Mouse (Mus musculus) intestine, embryonic 16.5 days (tissue): ENCODE results near the gene Exd1. TPM values are rescaled to one million over a fixed set of nuclear protein-coding genes. Genes with fewer than 3 reads are reported as not detected.
"Not testable (repeated sequence)": the region's sequence is repeated elsewhere in the genome, so short reads cannot be mapped to it uniquely, and the experiment has no call there.

Experiments
- ATAC-seq: fragments of 200-750 bp; cut with Nextera tagmentation; 2 replicates; pipeline ENCODE4 v1.8.0; 2017; ENCODE audit warnings: moderate TSS enrichment, moderate library complexity
- H3K27ac ChIP-seq: fragments of 300-500 bp; sonication (generic); 2 replicates; pipeline ENCODE4 v1.5.1; 2014; ENCODE audit warnings: mild to moderate bottlenecking, low read length
- H3K27me3 ChIP-seq: fragments of 300-500 bp; sonication (generic); replicated peaks from 2 replicates; pipeline ENCODE4 v1.6.1; 2014; ENCODE audit warnings: low read length, control low read depth, mixed read lengths; ENCODE audit not compliant: control insufficient read depth, insufficient read depth
- H3K36me3 ChIP-seq: fragments of 300-500 bp; sonication (generic); 2 replicates; pipeline ENCODE4 v1.6.1; 2014; ENCODE audit warnings: low read length, control low read depth; ENCODE audit not compliant: control insufficient read depth, insufficient read depth
- H3K4me1 ChIP-seq: fragments of 300-500 bp; sonication (generic); 2 replicates; pipeline ENCODE4 v1.6.1; 2014; ENCODE audit warnings: low read length, control low read depth, mixed read lengths; ENCODE audit not compliant: control insufficient read depth, insufficient read depth
- H3K4me2 ChIP-seq: fragments of 300-500 bp; sonication (generic); 2 replicates; pipeline ENCODE4 v1.6.1; 2014; ENCODE audit warnings: low read depth, low read length, control low read depth
- H3K4me3 ChIP-seq: fragments of 300-500 bp; sonication (generic); 2 replicates; pipeline ENCODE4 v1.5.1; 2014; ENCODE audit warnings: mild to moderate bottlenecking, low read length
- H3K9ac ChIP-seq: fragments of 300-500 bp; sonication (generic); 2 replicates; pipeline ENCODE4 v1.6.1; 2014; ENCODE audit warnings: low read depth, low read length
- H3K9me3 ChIP-seq: fragments of 300-500 bp; sonication (generic); 2 replicates; pipeline ENCODE4 v1.6.1; 2016; ENCODE audit warnings: low read length, control low read depth; ENCODE audit not compliant: control insufficient read depth
- WGBS: fragments of 180-500 bp; shearing (Covaris S2); extraction: QIAGEN DNeasy Blood & Tissue Kit; methylation state at CpG from one replicate; pipeline ENCODE4 v1.1.7; 2014; 5-methylcytosine and 5-hydroxymethylcytosine counted together
- polyA plus RNA-seq: library from polyadenylated mRNA; unstranded; fragments of >200 nt; fragmentation: Nextera tagmentation; extraction: Ambion mirVana; gene quantifications from 2 replicates; pipeline ENCODE4 v1.2.1, GENCODE M21; 2015

The Exd1 gene
- polyA plus RNA-seq, 1 experiment from 2014 or later, result 0.39 TPM

DNA sequence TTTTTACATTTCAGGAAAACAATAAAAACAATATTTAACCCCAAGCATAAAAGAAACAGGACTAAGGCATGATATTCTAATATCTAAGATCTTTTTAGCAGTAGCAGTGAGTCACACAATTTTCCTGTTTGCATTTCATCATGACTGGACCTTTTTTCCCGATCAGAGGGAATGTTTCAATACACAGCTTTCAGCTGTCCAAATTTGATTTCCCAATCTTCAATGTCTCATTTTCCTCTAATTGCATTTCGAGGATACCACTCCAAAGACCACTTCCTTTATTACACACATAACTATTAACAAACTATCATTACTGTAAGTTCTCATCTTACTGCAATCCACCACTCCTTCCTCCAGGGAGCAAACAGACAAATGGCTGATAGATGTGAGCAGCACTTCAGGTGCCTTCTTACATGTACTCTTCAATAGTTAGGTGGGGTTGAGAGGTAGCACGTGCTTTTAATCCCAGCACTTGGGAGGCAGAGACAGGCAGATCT is 33.4 kb downstream of the Exd1 start:
- no peaks in the 10 kb centered on the region for H3K9me3 ChIP-seq
- no peak overlapping the region for H3K4me2 ChIP-seq
- H3K27ac ChIP-seq, result no peak overlapping the region
- WGBS, result 73% methylated on average over 3 of the region's 3 CpGs
- ATAC-seq, result no peak
- H3K4me3 ChIP-seq, result no peak overlapping the region
- H3K36me3 ChIP-seq, result no peaks in the 10 kb centered on the region
- H3K27me3 ChIP-seq, result no peaks in the 10 kb centered on the region
- H3K4me1 ChIP-seq, result no peaks in the 10 kb centered on the region
- H3K9ac ChIP-seq, result no peak overlapping the region

GRCm38 (mm10) chr2:119512292-119512691 is 35.1 kb downstream of the Exd1 start:
- no peaks in the 10 kb centered on the region for H3K27me3 ChIP-seq
- H3K27ac ChIP-seq, result no peak overlapping the region
- 92% methylated on average over 3 of the region's 3 CpGs for WGBS
- no peaks in the 10 kb centered on the region for H3K9me3 ChIP-seq
- H3K4me2 ChIP-seq, result no peak overlapping the region
- H3K4me1 ChIP-seq, result no peaks in the 10 kb centered on the region
- no peak overlapping the region for H3K9ac ChIP-seq
- no peak overlapping the region for H3K4me3 ChIP-seq
- no peaks in the 10 kb centered on the region for H3K36me3 ChIP-seq
- no peak for ATAC-seq

DNA sequence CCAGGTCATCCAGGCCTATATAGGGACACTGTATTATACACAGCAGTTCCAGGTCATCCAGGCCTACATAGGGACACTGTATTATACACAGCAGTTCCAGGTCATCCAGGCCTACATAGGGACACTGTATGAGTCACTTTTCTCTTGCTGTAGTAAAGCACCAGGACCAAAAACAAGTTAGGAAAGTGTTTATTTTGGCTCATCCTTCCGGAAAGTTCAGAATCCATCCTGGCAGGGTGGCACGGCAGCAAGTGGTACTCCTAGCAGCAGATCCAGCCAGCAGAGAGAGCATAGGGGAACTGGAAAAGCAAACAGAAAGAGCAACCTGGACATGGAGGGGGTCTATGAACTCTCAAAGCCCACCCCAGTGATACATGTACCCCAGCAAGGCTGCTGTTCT is 36.6 kb downstream of the Exd1 start:
- Histone ChIP-seq H3K9me3 (no peaks in the 10 kb centered on the region), H3K27ac (no peak overlapping the region), H3K9ac (no peak overlapping the region), H3K27me3 (no peaks in the 10 kb centered on the region), H3K4me2 (no peak overlapping the region), H3K4me3 (no peak overlapping the region), H3K36me3 (no peaks in the 10 kb centered on the region), H3K4me1 (no peaks in the 10 kb centered on the region)
- 87% methylated on average over 2 of the region's 2 CpGs for WGBS
- ATAC-seq, result no peak

- not testable (repeated sequence) for H3K36me3 ChIP-seq
Measured at GRCm38 (mm10) chr2:119508518-119508917, 38.9 kb downstream of the Exd1 start.

DNA sequence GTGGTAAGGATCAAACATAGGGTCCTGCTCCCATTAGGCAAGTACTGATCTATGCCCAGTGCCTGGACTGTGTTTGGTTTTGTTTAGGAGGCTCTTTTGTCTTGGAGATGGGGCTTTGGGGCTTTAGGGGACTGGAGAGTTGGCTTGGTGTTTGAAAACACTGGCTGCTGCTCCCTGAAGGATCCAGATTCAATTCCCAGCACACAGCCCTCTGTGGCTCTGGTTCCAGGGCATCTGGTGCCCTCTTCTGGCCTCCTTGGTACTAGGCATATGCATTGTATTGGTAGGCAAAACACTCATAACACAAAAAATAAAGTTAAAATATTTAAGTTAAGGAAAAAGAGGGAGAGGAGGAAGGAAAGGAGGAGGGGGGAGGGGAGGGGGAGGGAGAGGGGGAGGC is 40.3 kb downstream of the Exd1 start:
- H3K27me3 ChIP-seq, result no peaks in the 10 kb centered on the region
- H3K9ac ChIP-seq, result no peak overlapping the region
- no peaks in the 10 kb centered on the region for H3K36me3 ChIP-seq
- H3K4me1 ChIP-seq, result no peaks in the 10 kb centered on the region
- H3K27ac ChIP-seq, result no peak overlapping the region
- no peaks in the 10 kb centered on the region for H3K9me3 ChIP-seq
- H3K4me3 ChIP-seq, result no peak overlapping the region
- H3K4me2 ChIP-seq, result no peak overlapping the region
- ATAC-seq, result no peak

More at GRCm38 (mm10) chr2:119508518-119508917, 38.9 kb downstream of the Exd1 start:
- not testable (repeated sequence) for H3K9ac ChIP-seq, H3K27me3 ChIP-seq, ATAC-seq, H3K4me1 ChIP-seq, H3K4me2 ChIP-seq, H3K9me3 ChIP-seq, H3K4me3 ChIP-seq, H3K27ac ChIP-seq
- 63% methylated on average over 7 of the region's 7 CpGs for WGBS

- WGBS, result 64% methylated on average over 2 of the region's 2 CpGs
- Histone ChIP-seq H3K4me2 (peak overlapping the region; percentile 4; the same call in 1 of the 2 replicates), H3K9me3 (no peaks in the 10 kb centered on the region), H3K9ac (no peak overlapping the region), H3K36me3 (no peaks in the 10 kb centered on the region), H3K27ac (peak overlapping the region; percentile 65), H3K4me3 (no peak overlapping the region), H3K4me1 (no peaks in the 10 kb centered on the region), H3K27me3 (no peaks in the 10 kb centered on the region)
- ATAC-seq, result peak; percentile 98
Measured at GRCm38 (mm10) chr2:119500965-119501652, 46.3 kb downstream of the Exd1 start.

DNA sequence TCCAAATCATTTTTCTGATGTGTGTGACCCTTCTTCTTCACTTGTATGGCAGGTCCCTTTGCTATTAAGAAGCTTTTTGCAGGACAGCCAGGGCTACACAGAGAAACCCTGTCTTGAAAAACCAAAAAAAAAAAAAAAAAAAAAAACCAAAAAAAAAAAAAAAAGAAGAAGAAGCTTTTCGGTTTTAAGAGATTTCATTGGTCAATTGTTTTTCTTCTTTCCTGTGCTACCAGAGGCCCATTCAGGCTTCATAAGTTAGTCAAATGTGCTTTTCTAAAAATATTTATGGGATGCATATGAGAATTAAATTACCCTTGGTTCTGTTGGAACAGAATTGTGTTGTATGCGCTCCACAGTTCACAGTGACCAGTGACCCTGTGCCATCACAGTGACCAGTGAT is 48.6 kb downstream of the Exd1 start:
- Histone ChIP-seq H3K9ac (no peak overlapping the region), H3K9me3 (no peaks in the 10 kb centered on the region), H3K27ac (no peak overlapping the region), H3K4me2 (no peak overlapping the region), H3K27me3 (no peaks in the 10 kb centered on the region), H3K36me3 (no peaks in the 10 kb centered on the region), H3K4me1 (no peaks in the 10 kb centered on the region), H3K4me3 (no peak overlapping the region)
- ATAC-seq, result no peak
- 85% methylated on average over 2 of the region's 2 CpGs for WGBS

DNA sequence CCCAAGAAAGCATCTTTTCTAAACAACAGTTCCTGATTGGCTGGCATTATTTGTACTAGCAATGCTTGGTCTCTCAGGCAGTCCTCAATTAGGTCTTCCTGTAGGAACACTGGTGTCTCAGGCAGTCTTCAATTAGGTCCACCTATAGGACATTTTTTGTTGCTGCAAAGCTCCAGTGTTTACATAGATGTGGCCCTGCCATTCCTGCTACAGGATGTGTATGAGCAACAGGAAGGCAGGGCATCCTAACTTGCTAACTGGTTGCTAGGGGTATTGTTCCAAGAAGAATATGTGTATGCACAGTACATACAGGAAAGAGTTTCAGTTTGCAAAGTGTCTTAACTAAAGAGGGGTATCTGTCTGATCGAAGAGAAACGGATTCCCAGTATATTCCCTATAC is 51.3 kb downstream of the Exd1 start:
- H3K9me3 ChIP-seq, result no peaks in the 10 kb centered on the region
- H3K4me3 ChIP-seq, result no peak overlapping the region
- H3K27ac ChIP-seq, result no peak overlapping the region
- H3K27me3 ChIP-seq, result no peaks in the 10 kb centered on the region
- 97% methylated on average over 2 of the region's 2 CpGs for WGBS
- no peak overlapping the region for H3K4me2 ChIP-seq
- H3K9ac ChIP-seq, result no peak overlapping the region
- H3K36me3 ChIP-seq, result no peaks in the 10 kb centered on the region
- no peak for ATAC-seq
- H3K4me1 ChIP-seq, result no peaks in the 10 kb centered on the region

- Histone ChIP-seq H3K27me3 (no peaks in the 10 kb centered on the region), H3K9ac (no peak overlapping the region), H3K4me3 (no peak overlapping the region), H3K27ac (no peak overlapping the region), H3K4me1 (no peaks in the 10 kb centered on the region), H3K36me3 (no peaks in the 10 kb centered on the region), H3K9me3 (no peaks in the 10 kb centered on the region), H3K4me2 (no peak overlapping the region)
- ATAC-seq, result no peak
- WGBS, result 48% methylated on average over 5 of the region's 5 CpGs
Measured at GRCm38 (mm10) chr2:119491953-119492352, 55.5 kb downstream of the Exd1 start.

DNA sequence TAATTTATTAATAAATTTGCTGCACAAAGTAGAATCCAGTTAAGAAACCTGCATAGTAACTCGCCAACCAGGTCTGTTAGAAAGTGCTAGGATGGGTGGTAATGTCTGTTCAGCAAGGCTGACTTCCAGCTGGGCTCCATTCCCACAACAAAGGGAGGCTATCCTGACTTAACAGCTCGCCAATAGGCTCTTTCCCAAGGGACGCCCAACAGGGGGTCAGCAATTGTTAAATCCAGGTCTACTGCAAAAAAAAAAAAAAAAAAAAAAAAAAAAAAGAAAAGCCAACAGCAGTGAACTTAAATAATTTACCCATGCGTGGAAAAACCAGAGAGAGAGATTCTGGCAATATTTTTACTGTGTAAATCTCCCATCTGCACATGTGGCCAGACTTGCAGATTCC is 60.9 kb downstream of the Exd1 start:
- Histone ChIP-seq H3K9ac (no peak overlapping the region), H3K27me3 (no peaks in the 10 kb centered on the region), H3K4me2 (no peak overlapping the region), H3K9me3 (no peaks in the 10 kb centered on the region), H3K27ac (no peak overlapping the region), H3K36me3 (no peaks in the 10 kb centered on the region), H3K4me1 (no peaks in the 10 kb centered on the region), H3K4me3 (no peak overlapping the region)
- 24% methylated on average over 4 of the region's 4 CpGs for WGBS
- no peak for ATAC-seq
